Mouse (Mus musculus) heart, embryonic 14.5 days (tissue): ENCODE results near the gene Cct8l1. TPM values are rescaled to one million over a fixed set of nuclear protein-coding genes. Genes with fewer than 3 reads are reported as not detected.

Source experiments
- ATAC-seq: fragments of 200-750 bp; cut with Nextera tagmentation; 2 replicates; pipeline ENCODE4 v1.8.0; 2017; ENCODE audit warnings: low read depth, moderate TSS enrichment; ENCODE audit not compliant: insufficient number of reproducible peaks, insufficient read depth, low FRiP score
- H3K27ac ChIP-seq, 2 experiments: fragments of 200-500 bp in 1 of 2; fragments of 300-500 bp in 1 of 2; sonication (generic) in 1 of 2; replicated peaks in 1 of 2; 2 replicates each; pipeline ENCODE4 v1.5.1; 2012 to 2014; ENCODE audit warnings: low read depth in 2 of 2, low read length in 2 of 2, control low read depth in 1 of 2, mild to moderate bottlenecking in 1 of 2, mixed read lengths in 1 of 2; ENCODE audit not compliant: control insufficient read depth in 1 of 2, insufficient read depth in 1 of 2
- H3K27me3 ChIP-seq: fragments of 300-500 bp; sonication (generic); 2 replicates; pipeline ENCODE4 v1.6.1; 2014; ENCODE audit warnings: mild to moderate bottlenecking, low read length, control low read depth; ENCODE audit not compliant: control insufficient read depth, insufficient read depth
- H3K36me3 ChIP-seq: fragments of 300-500 bp; sonication (generic); 2 replicates; pipeline ENCODE4 v1.6.1; 2014; ENCODE audit warnings: mild to moderate bottlenecking, control low read depth, low read length, mixed read lengths; ENCODE audit not compliant: control insufficient read depth, insufficient read depth
- H3K4me1 ChIP-seq, 2 experiments: fragments of 200-500 bp in 1 of 2; fragments of 300-500 bp in 1 of 2; sonication (generic) in 1 of 2; 2 replicates each; pipeline ENCODE4 v1.6.1; 2012 to 2014; ENCODE audit warnings: low read length in 2 of 2, control low read depth in 1 of 2, mixed read lengths in 1 of 2; ENCODE audit not compliant: control insufficient read depth in 2 of 2, insufficient read depth in 2 of 2
- H3K4me2 ChIP-seq: fragments of 300-500 bp; sonication (generic); 2 replicates; pipeline ENCODE4 v1.6.1; 2014; ENCODE audit warnings: mild to moderate bottlenecking, low read length
- H3K4me3 ChIP-seq, 2 experiments: fragments of 200-500 bp in 1 of 2; fragments of 300-500 bp in 1 of 2; sonication (generic) in 1 of 2; 2 replicates each; pipeline ENCODE4 v1.5.1; 2012 to 2014; ENCODE audit warnings: low read length in 2 of 2, mild to moderate bottlenecking in 2 of 2, control low read depth in 1 of 2, low read depth in 1 of 2, moderate library complexity in 1 of 2; ENCODE audit not compliant: control insufficient read depth in 1 of 2, insufficient read depth in 1 of 2
- H3K9ac ChIP-seq: fragments of 300-500 bp; sonication (generic); 2 replicates; pipeline ENCODE4 v1.6.1; 2014; ENCODE audit warnings: mild to moderate bottlenecking, low read length
- H3K9me3 ChIP-seq: fragments of 300-500 bp; sonication (generic); 2 replicates; pipeline ENCODE4 v1.6.1; 2016; ENCODE audit warnings: low read length, control low read depth; ENCODE audit not compliant: control insufficient read depth
- WGBS: fragments of 180-500 bp; shearing (Covaris S2); extraction: QIAGEN DNeasy Blood & Tissue Kit; methylation state at CpG from one replicate; pipeline ENCODE4 v1.1.7; 2014; 5-methylcytosine and 5-hydroxymethylcytosine counted together
- polyA plus RNA-seq: library from polyadenylated mRNA; unstranded; fragments of >200 nt; fragmentation: Nextera tagmentation; extraction: Ambion mirVana; gene quantifications from 2 replicates; pipeline ENCODE4 v1.2.1, GENCODE M21; 2014

Gene Cct8l1
- polyA plus RNA-seq = 0.09 TPM in 1 of 2 replicates, not detected in the other

DNA sequence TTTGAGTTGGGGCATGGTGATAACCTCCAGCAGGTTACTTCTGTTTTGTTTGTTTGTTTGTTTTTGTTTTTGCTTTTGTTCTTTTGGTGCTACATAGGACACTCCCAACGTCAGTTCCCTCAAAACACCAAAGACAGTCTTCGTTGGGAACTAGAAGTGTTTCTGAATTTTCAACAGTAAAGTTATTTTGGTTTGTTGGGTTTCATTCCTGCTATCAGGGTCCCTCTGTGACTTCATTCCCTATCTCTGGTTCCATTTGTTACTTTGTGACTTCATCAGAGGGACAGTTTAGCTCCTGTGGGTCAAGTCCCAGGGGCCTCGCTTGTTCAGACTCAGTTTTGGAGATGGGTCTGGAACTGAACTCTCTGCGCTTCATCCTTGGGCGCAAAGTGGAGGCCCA lies at the start of gene Cct8l1:
Gene Cct8l1, plus strand, starts transcription at position 301 of the 400 bp plus-strand sequence.
- H3K36me3 ChIP-seq = no peaks in the 10 kb centered on the region
- no peaks in the 10 kb centered on the region for H3K4me1 ChIP-seq
- 87% methylated on average over 5 of the region's 5 CpGs for WGBS
- H3K27me3 ChIP-seq = no peaks in the 10 kb centered on the region
- no peak within 1 kb of the TSS for H3K27ac ChIP-seq
- H3K4me3 ChIP-seq = no peak within 1 kb of the TSS
- no peaks in the 10 kb centered on the region for H3K9me3 ChIP-seq
- H3K9ac ChIP-seq = no peak within 1 kb of the TSS
- ATAC-seq = no peak
- H3K4me2 ChIP-seq = no peak within 1 kb of the TSS

GRCm38 (mm10) chr5:25472070-25472469 lies 43.8 kb upstream of the Cct8l1 start:
- peak overlapping the region; percentile 44 for H3K9ac ChIP-seq
- H3K27ac ChIP-seq = no peak overlapping the region
- peak overlapping the region; percentile 55 for H3K4me2 ChIP-seq
- H3K9me3 ChIP-seq = no peaks in the 10 kb centered on the region
- no peaks in the 10 kb centered on the region for H3K36me3 ChIP-seq
- 0 out of 2 replicates have a peak, but pooled peaks have one; percentile 26 for ATAC-seq
- H3K4me1 ChIP-seq = peaks cover 0 to 3% of the 10 kb centered on the region in 2 experiments; a peak in 1 of 4 replicates
- H3K27me3 ChIP-seq = no peaks in the 10 kb centered on the region
- 4% methylated on average over 6 of the region's 6 CpGs for WGBS
- H3K4me3 ChIP-seq = peak overlapping the region; percentile 37 to 46

- H3K4me1 ChIP-seq = peaks cover 0 to 3% of the 10 kb centered on the region in 2 experiments; a peak in 1 of 4 replicates
- H3K27me3 ChIP-seq = no peaks in the 10 kb centered on the region
- 75% methylated on average over 2 of the region's 2 CpGs for WGBS
- H3K4me2 ChIP-seq = no peak overlapping the region
- ATAC-seq = no peak
- no peaks in the 10 kb centered on the region for H3K9me3 ChIP-seq
- H3K27ac ChIP-seq = no peak overlapping the region
- no peak overlapping the region for H3K4me3 ChIP-seq
- no peak overlapping the region for H3K9ac ChIP-seq
- no peaks in the 10 kb centered on the region for H3K36me3 ChIP-seq
These were observed 40.1 kb upstream of the Cct8l1 start for GRCm38 (mm10) chr5:25475789-25476188.

DNA sequence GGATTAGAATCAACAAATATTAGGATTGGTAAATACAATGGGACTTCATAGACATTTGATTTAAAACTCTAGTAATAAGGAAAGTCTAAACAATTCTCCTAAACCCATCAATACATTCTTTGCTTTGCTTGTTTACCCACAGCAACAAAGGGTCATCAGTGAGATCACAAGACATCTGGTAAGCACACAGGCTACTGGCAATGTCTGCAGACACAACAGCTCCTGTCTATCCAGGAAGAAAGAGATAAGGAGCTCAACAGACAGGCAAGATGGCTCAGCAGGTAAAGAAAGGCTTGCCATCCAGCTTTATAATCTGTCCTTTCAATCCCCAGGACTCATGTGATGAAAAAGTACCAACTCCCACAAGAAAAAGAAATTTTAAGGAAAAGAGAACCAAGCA lies 37.0 kb upstream of the Cct8l1 start:
- Histone ChIP-seq H3K4me3 (no peak overlapping the region), H3K4me1 (no peaks in the 10 kb centered on the region), H3K9me3 (no peaks in the 10 kb centered on the region), H3K9ac (no peak overlapping the region), H3K27me3 (no peaks in the 10 kb centered on the region), H3K36me3 (no peaks in the 10 kb centered on the region), H3K4me2 (no peak overlapping the region), H3K27ac (no peak overlapping the region)
- no peak for ATAC-seq

DNA sequence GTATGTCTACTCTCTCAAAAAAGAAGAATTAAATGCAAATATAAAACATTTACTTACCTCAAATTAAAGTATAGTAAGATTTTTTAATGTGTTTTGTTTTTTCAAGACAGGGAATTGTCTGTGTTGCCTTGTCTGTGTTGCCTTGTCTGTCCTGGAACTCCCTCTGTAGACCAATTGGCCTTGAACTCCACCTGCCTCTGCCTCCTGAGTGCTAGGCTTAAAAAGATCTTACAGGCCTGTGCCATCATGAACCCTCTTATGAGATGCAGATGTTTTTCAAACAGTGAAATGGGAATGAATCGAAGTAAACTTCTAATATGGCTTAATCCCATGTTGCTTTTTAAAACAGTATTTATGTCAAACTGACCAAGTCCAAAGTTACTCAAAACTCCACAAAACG lies 19.2 kb upstream of the Cct8l1 start:
- 48% methylated on average over 2 of the region's 2 CpGs for WGBS

DNA sequence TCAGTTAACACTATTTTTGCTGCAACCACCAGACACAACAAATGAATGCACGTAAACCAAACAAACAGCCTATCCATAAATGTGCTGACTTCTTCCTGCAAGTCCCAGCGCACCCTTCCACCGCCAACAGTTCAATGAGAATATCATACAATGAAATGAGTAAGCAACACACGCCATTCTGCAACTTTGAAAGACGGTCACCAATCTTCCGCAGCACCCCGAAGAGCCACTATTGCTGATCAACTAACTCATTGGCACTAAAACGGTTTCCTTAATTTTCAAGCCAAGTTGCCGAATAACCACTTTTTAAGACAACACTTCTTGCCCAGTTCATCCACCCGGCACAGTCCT lies 18.5 kb upstream of the Cct8l1 start:
- Histone ChIP-seq H3K9me3 (no peaks in the 10 kb centered on the region), H3K4me3 (peak overlapping the region; percentile 100), H3K4me2 (peak overlapping the region; percentile 78), H3K36me3 (no peaks in the 10 kb centered on the region), H3K9ac (peak overlapping the region; percentile 97), H3K27ac (peak overlapping the region in 1 of 2 experiments; percentile 100; a peak in 1 of 4 replicates), H3K4me1 (peaks cover 0 to 13% of the 10 kb centered on the region in 2 experiments; a peak in 3 of 4 replicates), H3K27me3 (no peaks in the 10 kb centered on the region)
- ATAC-seq = no peak
- WGBS = 2% methylated on average over 10 of the region's 10 CpGs

More for the DNA sequence above, 19.2 kb upstream of the Cct8l1 start:
- no peak overlapping the region for H3K27ac ChIP-seq
- peak overlapping the region; percentile 97 for H3K9ac ChIP-seq
- H3K27me3 ChIP-seq = no peaks in the 10 kb centered on the region
- peak overlapping the region; percentile 78 for H3K4me2 ChIP-seq
- peaks cover 0 to 13% of the 10 kb centered on the region in 2 experiments; a peak in 3 of 4 replicates for H3K4me1 ChIP-seq
- no peaks in the 10 kb centered on the region for H3K9me3 ChIP-seq
- no peaks in the 10 kb centered on the region for H3K36me3 ChIP-seq
- no peak for ATAC-seq
- peak overlapping the region in 1 of 2 experiments; percentile 100; a peak in 2 of 4 replicates for H3K4me3 ChIP-seq

GRCm38 (mm10) chr5:25497720-25498345 lies 18.0 kb upstream of the Cct8l1 start:
- ATAC-seq = peak; percentile 6; the same call in 1 of the 2 replicates
- Histone ChIP-seq H3K4me2 (peak overlapping the region; percentile 78), H3K36me3 (no peaks in the 10 kb centered on the region), H3K27ac (peak overlapping the region; percentile 98 to 100), H3K9me3 (no peaks in the 10 kb centered on the region), H3K4me3 (peak overlapping the region; percentile 100), H3K4me1 (peaks cover 0 to 13% of the 10 kb centered on the region in 2 experiments; a peak in 3 of 4 replicates), H3K27me3 (no peaks in the 10 kb centered on the region), H3K9ac (peak overlapping the region; percentile 97)
- under 1% methylated on average over 61 of the region's 78 CpGs for WGBS
